Mouse (Mus musculus) megakaryocyte-erythroid progenitor cell, adult 5 weeks (primary cell): Measurements from ENCODE around the gene Snapc5. TPM values are rescaled to one million over a fixed set of nuclear protein-coding genes. Genes with fewer than 3 reads are reported as not detected.

Experiments used
- polyA plus RNA-seq: library from polyadenylated mRNA; stranded (reverse); fragments of >175 nt; gene quantifications from 2 replicates; pipeline ENCODE4 v1.2.3, GENCODE M21; 2012

Gene Snapc5
- 4.0 and 4.4 TPM in 2 replicates for polyA plus RNA-seq

GRCm38 (mm10) chr9:64178974-64179646 lies at the start of gene Snapc5:
Gene Snapc5 (plus strand): TSS chr9:64179274.

GRCm38 (mm10) chr9:64172816-64173665 lies 6.0 kb upstream of the Snapc5 start, which contains the start of the genes Zwilch and Rpl4:
Gene Zwilch (minus strand): TSS chr9:64173104.
Gene Rpl4 (plus strand): TSS chr9:64173375.

Other genes starting within 250 kb of the Snapc5 start
- 3.6 and 5.9 TPM in 2 replicates for gene Smad6, start 157.2 kb upstream of the Snapc5 start, polyA plus RNA-seq
- not detected in 2 replicates for gene Lctl, start 62.1 kb upstream of the Snapc5 start, polyA plus RNA-seq
- 7.6 and 9.2 TPM in 2 replicates for gene Zwilch, start 6.2 kb upstream of the Snapc5 start, polyA plus RNA-seq
- 412 and 479 TPM in 2 replicates for gene Rpl4, start 5.9 kb upstream of the Snapc5 start, polyA plus RNA-seq
- not detected in 2 replicates for gene Uchl4, start 55.9 kb downstream of the Snapc5 start, polyA plus RNA-seq
- 25.4 and 27.1 TPM in 2 replicates for gene Map2k1, start 74.4 kb downstream of the Snapc5 start, polyA plus RNA-seq
- 5.4 and 5.5 TPM in 2 replicates for gene Tipin, start 102.3 kb downstream of the Snapc5 start, polyA plus RNA-seq
- gene Dis3l, start 162.0 kb downstream of the Snapc5 start, polyA plus RNA-seq: 6.7 and 6.8 TPM in 2 replicates
- gene Megf11, start 206.4 kb downstream of the Snapc5 start, polyA plus RNA-seq: 0.01 and 0.21 TPM in 2 replicates